Mouse (Mus musculus): ENCODE data around the gene BC024063. TPM values are rescaled to one million over a fixed set of nuclear protein-coding genes. Genes with fewer than 3 reads are reported as not detected.
"Not testable (repeated sequence)": the region's sequence is repeated elsewhere in the genome, so short reads cannot be mapped to it uniquely, and the experiment has no call there.

BC024063 gene
- total RNA-seq (2021) = 1 to 10 TPM; 2.4 to 4.3 TPM
- polyA plus RNA-seq (2012; rRNA removed) = not detected in 2 replicates
- long read RNA-seq, partial matches to known transcripts = 0 of 1 reads
- long read RNA-seq, other reads (novel, unspliced or antisense) = 0 of 1 reads

- DNase-seq = peak; percentile 65
These were observed at the start of gene BC024063 for GRCm38 (mm10) chr10:82082728-82083621. Gene BC024063, plus strand, starts transcription at chr10:82083353.

- DNase-seq = no peak
These were observed 41.0 kb upstream of the BC024063 start for GRCm38 (mm10) chr10:82042191-82042590.

- DNase-seq = no peak
These were observed 36.5 kb upstream of the BC024063 start for GRCm38 (mm10) chr10:82046603-82047002.

DNA sequence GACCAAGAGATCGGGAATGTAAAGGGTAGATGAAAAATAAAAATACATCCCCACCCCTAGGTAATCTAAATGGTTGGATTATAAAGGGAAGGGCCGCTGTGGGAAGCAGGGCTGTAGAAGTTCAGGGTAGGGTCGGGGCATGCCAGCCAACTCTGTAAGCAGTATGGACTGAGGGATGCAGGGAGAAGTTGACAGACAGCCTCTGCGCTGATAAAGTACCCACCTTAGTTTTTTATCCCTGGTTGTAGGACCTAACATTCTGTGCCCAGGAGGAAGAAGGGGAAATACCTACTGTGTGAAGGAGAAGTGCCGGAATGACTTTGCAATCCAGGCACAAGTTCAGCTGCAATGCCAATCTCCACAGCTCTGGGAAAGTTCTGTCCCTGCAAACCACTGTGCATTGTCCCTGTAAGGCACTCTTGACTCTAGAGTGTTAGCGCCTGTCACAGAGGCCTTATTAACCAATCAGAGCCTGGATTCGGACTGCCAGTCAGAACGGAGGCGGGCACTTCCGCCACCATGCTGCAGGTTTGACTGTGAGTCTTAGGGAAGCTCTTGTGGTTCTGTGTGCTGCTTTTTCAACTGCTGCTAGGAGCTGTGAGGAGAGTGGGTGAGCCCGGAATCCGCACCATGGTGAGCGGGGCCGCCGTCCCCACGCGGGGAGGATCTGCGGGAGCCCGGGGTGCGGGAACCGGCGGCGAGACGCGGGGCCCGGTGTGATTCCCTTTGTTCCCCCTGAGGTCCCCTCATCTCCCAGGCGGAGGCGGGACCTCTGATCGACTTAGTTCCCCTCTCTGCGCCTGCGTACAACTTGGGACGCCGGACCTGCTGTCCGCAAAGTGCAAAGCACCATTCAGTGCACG is 35.3 kb upstream of the BC024063 start, which contains the start of gene Zfp873:
Zfp873 (plus strand) TSS at position 527 of the 863 bp plus-strand sequence.
- DNase-seq = peak; percentile 95

DNA sequence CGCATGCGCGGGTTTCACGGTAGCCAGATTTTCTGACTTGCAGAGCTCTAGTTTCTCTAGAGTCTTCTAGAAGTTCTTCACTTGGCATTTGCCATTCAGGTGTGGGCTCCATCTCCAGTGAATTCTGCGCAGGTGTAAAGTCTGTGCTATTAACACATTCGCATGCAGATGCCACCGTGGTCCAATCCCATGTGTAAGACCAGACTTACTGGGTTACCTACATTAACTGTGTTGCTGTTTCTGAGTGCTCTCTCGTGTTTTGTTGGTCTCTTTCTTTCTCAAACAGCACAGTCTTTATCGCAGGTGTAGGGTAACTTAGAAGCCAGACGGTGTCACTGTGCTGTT is 34.7 kb upstream of the BC024063 start:
- not testable (repeated sequence) for DNase-seq

DNA sequence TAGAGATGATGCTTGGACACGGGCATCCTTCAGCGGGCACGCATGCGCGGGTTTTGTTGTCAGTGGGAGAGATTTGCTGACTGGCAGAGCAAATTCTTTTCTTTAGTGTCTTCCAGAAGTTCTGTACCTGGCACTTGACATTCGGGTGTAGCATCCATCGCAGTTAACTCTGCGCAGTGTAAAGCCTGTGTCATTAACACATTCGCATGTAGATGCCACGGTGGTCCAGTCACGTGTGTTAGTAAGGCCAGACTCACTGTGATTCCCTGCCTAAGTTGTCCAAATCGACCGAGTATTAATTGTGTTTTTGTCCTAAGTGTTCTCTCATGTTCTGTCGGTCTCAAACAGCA is 444 bp downstream of the BC024063 start:
- DNase-seq = not testable (repeated sequence)

GRCm38 (mm10) chr10:82117206-82117605 is 34.1 kb downstream of the BC024063 start:
- no peak for DNase-seq

GRCm38 (mm10) chr10:82127850-82128401 is 44.8 kb downstream of the BC024063 start, which contains the start of gene AU041133:
Gene AU041133, plus strand, starts transcription at chr10:82128013.
- DNase-seq = peak; percentile 90

GRCm38 (mm10) chr10:82145282-82145681 is 62.1 kb downstream of the BC024063 start:
- DNase-seq = no peak

GRCm38 (mm10) chr10:82147571-82147970 is 64.4 kb downstream of the BC024063 start:
- DNase-seq = no peak

Other genes starting within 250 kb of the BC024063 start
- gene Gm32687, start 219.4 kb upstream of the BC024063 start, total RNA-seq (2021) = 1 to 10 TPM; 1.0 to 1.7 TPM
- gene Gm32687, start 219.4 kb upstream of the BC024063 start, polyA plus RNA-seq (2012; rRNA removed) = 0.07 and 0.10 TPM in 2 replicates
- 1 to 10 TPM; 1.0 to 1.8 TPM for gene Zfp781, start 152.9 kb upstream of the BC024063 start, total RNA-seq (2021)
- gene Zfp781, start 152.9 kb upstream of the BC024063 start, polyA plus RNA-seq (2012; rRNA removed) = not detected in 2 replicates
- 1 to 10 TPM; 4.4 to 6.4 TPM for gene Zfp873, start 35.2 kb upstream of the BC024063 start, total RNA-seq (2021)
- 0.25 and 0.33 TPM in 2 replicates for gene Zfp873, start 35.2 kb upstream of the BC024063 start, polyA plus RNA-seq (2012; rRNA removed)
- gene AU041133, start 44.7 kb downstream of the BC024063 start, total RNA-seq (2021) = 1 to 10 TPM; 2.3 to 3.8 TPM
- 0.06 and 0.13 TPM in 2 replicates for gene AU041133, start 44.7 kb downstream of the BC024063 start, polyA plus RNA-seq (2012; rRNA removed)
- gene Zfp938, start 157.9 kb downstream of the BC024063 start, total RNA-seq (2021) = 1 to 10 TPM; 5.5 to 7.3 TPM
- 0.19 and 0.30 TPM in 2 replicates for gene Zfp938, start 157.9 kb downstream of the BC024063 start, polyA plus RNA-seq (2012; rRNA removed)
- not detected for gene 4932415D10Rik, start 233.2 kb downstream of the BC024063 start, total RNA-seq (2021)
- gene 4932415D10Rik, start 233.2 kb downstream of the BC024063 start, polyA plus RNA-seq (2012; rRNA removed) = not detected in 2 replicates

Data from adrenal gland, adult 2 months (tissue).